Mouse (Mus musculus) stomach, postnatal 0 days (tissue): Measurements from ENCODE around the gene BC025920.

Source experiments
- CTCF ChIP-seq: IDR thresholded peaks from 2 replicates; pipeline ENCODE4 v1.5.1; 2016; ENCODE audit warnings: antibody characterized with exemption, low read depth, mild to moderate bottlenecking, moderate library complexity
- EP300 ChIP-seq: optimal IDR thresholded peaks from 2 replicates; pipeline ENCODE3; 2016; ENCODE audit warnings: antibody characterized with exemption

DNA sequence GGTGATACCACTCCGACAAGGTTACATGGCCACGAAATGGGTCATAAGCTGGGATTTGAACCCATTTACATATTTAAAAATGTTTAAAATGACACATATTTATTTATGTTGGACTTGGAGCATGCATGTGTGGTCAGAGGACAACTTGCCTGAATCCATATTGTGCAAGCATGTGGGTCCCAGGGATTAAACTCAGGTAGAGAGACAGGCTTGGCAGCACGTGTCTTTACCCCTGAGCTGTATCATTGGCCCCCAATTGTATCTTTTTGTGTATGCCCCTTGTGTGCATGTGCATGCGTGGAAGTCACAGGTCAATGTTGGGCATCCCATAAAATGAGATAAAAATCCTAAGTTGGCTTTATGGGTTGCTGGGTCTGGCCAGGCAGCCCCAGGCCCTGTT, 39.3 kb downstream of the BC025920 start:
- TF ChIP-seq EP300 = no peak
- no peak for TF ChIP-seq CTCF
